8 mouse cellular contexts compared by ENCODE assay signal in genomic region chr1:85735463-85736123, GRCm38 (mm10). TPM values are rescaled to one million over a fixed set of nuclear protein-coding genes. Genes with fewer than 3 reads are reported as not detected.
DNase-seq lines count a peak whose midpoint lies in the region; TF ChIP-seq lines count a peak whose summit lies in the region.

No protein-coding gene starts in this region.

- no peaks in the 10 kb centered on the region for H3K27me3 ChIP-seq in liver, adult 2 months (ENCODE audit: control insufficient read depth, insufficient read depth, low read length)
- no peaks in the 10 kb centered on the region for H3K27me3 ChIP-seq in myocyte (ENCODE audit: control insufficient read depth, insufficient read depth, insufficient read length)

- no peak overlapping the region for H3K9ac ChIP-seq in liver, adult 2 months (ENCODE audit: low read depth, low read length)

- WGBS in liver, adult 2 months = 57% methylated on average over 13 of the region's 13 CpGs

- H3K36me3 ChIP-seq in liver, adult 2 months (ENCODE audit: control insufficient read depth, insufficient read depth, low read length) = no peaks in the 10 kb centered on the region
- H3K36me3 ChIP-seq in myocyte (ENCODE audit: control insufficient read depth, insufficient read depth) = no peaks in the 10 kb centered on the region

- no peaks in the 10 kb centered on the region for H3K79me2 ChIP-seq in liver, adult 2 months (ENCODE audit: control insufficient read depth, insufficient read depth, low read length)
- no peaks in the 10 kb centered on the region for H3K79me2 ChIP-seq in myocyte (ENCODE audit: control insufficient read depth, insufficient read depth)

- peak overlapping the region; percentile 34 for H3K4me3 ChIP-seq in liver, adult 2 months (ENCODE audit: insufficient read depth, low read depth, low read length)
- no peak overlapping the region for H3K4me3 ChIP-seq in myocyte

- no peak for TF ChIP-seq CTCF in liver, adult 2 months (IDR thresholded peaks at IDR 0.05; ENCODE audit: low read depth, low read length)

- H3K4me2 ChIP-seq in myocyte (ENCODE audit: low read depth) = peak overlapping the region; percentile 39

- peak; percentile 9 to 17 for DNase-seq in cerebellum, postnatal 10 days
- no peak for DNase-seq in cerebellum, postnatal 4 days (ENCODE audit: low spot score in 2 of 2)
- DNase-seq in c-Kit-positive CD71-positive TER-119-positive erythroid progenitor cells, embryonic 14.5 days (ENCODE audit: low spot score) = peak; percentile 62
- peak; percentile 30 to 42 for DNase-seq in heart, postnatal 14 days
- peak; percentile 17 for DNase-seq in liver, adult 2 months (ENCODE audit: extremely low read depth, low read depth, low spot score)
- DNase-seq in cerebellum, adult 8-10 months = no peak
- no peak for DNase-seq in retina, embryonic 14.5 days (ENCODE audit: low spot score)

- intact Hi-C loops in heart, postnatal 14 days (cut with DNase I) = loop anchor here (5.0 kb wide), 1 partner anchor 153 kb away; no protein-coding TSS in a partner anchor

- H3K4me1 ChIP-seq in liver, adult 2 months (ENCODE audit: control insufficient read depth, insufficient read depth, low read length) = no peaks in the 10 kb centered on the region

- no peak overlapping the region for H3ac ChIP-seq in myocyte (ENCODE audit: control insufficient read depth, insufficient read length)

- peak overlapping the region; percentile 22; the same call in 1 of the 2 replicates for H3K27ac ChIP-seq in liver, adult 2 months (replicated peaks; ENCODE audit: insufficient read depth, low read depth, low read length)

- TF ChIP-seq POLR2A in liver, adult 2 months (IDR thresholded peaks at IDR 0.05; ENCODE audit: extremely low read depth, insufficient read depth, low read length) = no peak
- TF ChIP-seq POLR2A in myocyte (IDR thresholded peaks at IDR 0.05; ENCODE audit: insufficient read length, low read depth) = no peak

TF ChIP-seq in myocyte, 11 proteins besides CTCF, POLR2A, EP300 and RAD21:
- TF ChIP-seq REST (IDR thresholded peaks at IDR 0.05; ENCODE audit: insufficient read depth, insufficient read length) = no peak
- TF ChIP-seq E2F4 (IDR thresholded peaks at IDR 0.05; ENCODE audit: insufficient read depth) = no peak
- TF ChIP-seq SRF (IDR thresholded peaks at IDR 0.05; ENCODE audit: control insufficient read depth, insufficient read length, low read depth) = no peak

RNA-seq across cellular contexts. Expression of gene A630001G21Rik, which starts 42.9 kb away (rescaled TPM):
- total RNA-seq in heart, postnatal 14 days (2021) = under 1 TPM; 0.76 to 0.80 TPM
- total RNA-seq in liver, adult 2 months (2014; rRNA removed) = 0.37 and 1.5 TPM in 2 replicates
- polyA plus RNA-seq in liver, adult 2 months (2012; rRNA removed) = 0.36 and 0.77 TPM in 2 replicates
- polyA plus RNA-seq in myocyte (2012; fragmentation: generic; extraction: Trizol) = 0.02 TPM

RNA-seq across cellular contexts. Expression of gene Cab39, which starts 57.6 kb away (rescaled TPM):
- total RNA-seq in heart, postnatal 14 days (2021) = 100 to 1,000 TPM in 1 of 2 experiments, 10 to 100 TPM in 1; 93.5 to 101 TPM
- total RNA-seq in liver, adult 2 months (2014; rRNA removed) = 51.5 and 54.0 TPM in 2 replicates
- 17.5 and 18.0 TPM in 2 replicates for polyA plus RNA-seq in liver, adult 2 months (2012; rRNA removed)
- polyA plus RNA-seq in myocyte (2012; fragmentation: generic; extraction: Trizol) = 29.0 TPM

Comparison
In these comparisons a context has a peak if more than half of its experiments do, and no peak if none do; other contexts are left out.
1. DNase-seq: peak in cerebellum, postnatal 10 days (2 of 2), c-Kit-positive CD71-positive TER-119-positive erythroid progenitor cells, embryonic 14.5 days (single experiment), heart, postnatal 14 days (2 of 2) and liver, adult 2 months (single experiment); none in cerebellum, postnatal 4 days (0 of 2), cerebellum, adult 8-10 months (single experiment) and retina, embryonic 14.5 days (single experiment).